Mouse (Mus musculus) CD8-positive naive resting alpha-beta T cell, adult 57 days (primary cell): ENCODE results near the gene Olfr507. TPM values are rescaled to one million over a fixed set of nuclear protein-coding genes. Genes with fewer than 3 reads are reported as not detected.

Source experiments
- total RNA-seq: library from RNA; stranded (reverse); gene quantifications from one replicate; pipeline ENCODE4 v1.2.4, GENCODE M21; 2023

Olfr507 gene
- not detected for total RNA-seq

GRCm38 (mm10) chr7:108621514-108621913 is at the start of gene Olfr507:
Gene Olfr507 (plus strand): TSS chr7:108621814.

GRCm38 (mm10) chr7:108610487-108610886 is 11.1 kb upstream of the Olfr507 start, which contains the start of gene Olfr506:
Gene Olfr506 (plus strand): TSS chr7:108610787.

GRCm38 (mm10) chr7:108629694-108630093 is 8.1 kb downstream of the Olfr507 start, which contains the start of gene Olfr508:
Gene Olfr508 (plus strand): TSS chr7:108629994.

GRCm38 (mm10) chr7:108651806-108652205 is 30.2 kb downstream of the Olfr507 start, which contains the start of gene Olfr509:
Gene Olfr509 (minus strand): TSS chr7:108651906.

GRCm38 (mm10) chr7:108666118-108666517 is 44.5 kb downstream of the Olfr507 start, which contains the start of gene Olfr510:
Gene Olfr510 (plus strand): TSS chr7:108666418.

Other genes starting within 250 kb of the Olfr507 start
- not detected for gene Olfr495, start 228.6 kb upstream of the Olfr507 start, total RNA-seq
- gene Olfr497, start 201.4 kb upstream of the Olfr507 start, total RNA-seq, result not detected
- not detected for gene Olfr498, start 156.5 kb upstream of the Olfr507 start, total RNA-seq
- not detected for gene Olfr502, start 96.7 kb upstream of the Olfr507 start, total RNA-seq
- not detected for gene Olfr503, start 77.3 kb upstream of the Olfr507 start, total RNA-seq
- gene Olfr504, start 56.0 kb upstream of the Olfr507 start, total RNA-seq, result not detected
- not detected for gene Olfr506, start 11.0 kb upstream of the Olfr507 start, total RNA-seq
- gene Olfr508, start 8.2 kb downstream of the Olfr507 start, total RNA-seq, result not detected
- gene Olfr509, start 30.1 kb downstream of the Olfr507 start, total RNA-seq, result not detected
- gene Olfr510, start 44.6 kb downstream of the Olfr507 start, total RNA-seq, result not detected
- gene Olfr512, start 91.5 kb downstream of the Olfr507 start, total RNA-seq, result not detected
- gene Olfr513, start 129.2 kb downstream of the Olfr507 start, total RNA-seq, result not detected
- gene Olfr514, start 204.2 kb downstream of the Olfr507 start, total RNA-seq, result not detected
- gene Olfr516, start 228.7 kb downstream of the Olfr507 start, total RNA-seq, result not detected